Mouse (Mus musculus) spleen, postnatal 36 days (tissue): Measurements from ENCODE around the gene Klhl31.
A peak's percentile ranks its signal among the peaks of the same experiment; 100 is the strongest.

ENCODE experiments used
- DNase-seq, 2 experiments: peaks; one replicate each; pipeline ENCODE4 v3.0.0; 2022; ENCODE audit warnings: low spot score in 2 of 2, mixed read lengths in 1 of 2

Klhl31 gene

DNA sequence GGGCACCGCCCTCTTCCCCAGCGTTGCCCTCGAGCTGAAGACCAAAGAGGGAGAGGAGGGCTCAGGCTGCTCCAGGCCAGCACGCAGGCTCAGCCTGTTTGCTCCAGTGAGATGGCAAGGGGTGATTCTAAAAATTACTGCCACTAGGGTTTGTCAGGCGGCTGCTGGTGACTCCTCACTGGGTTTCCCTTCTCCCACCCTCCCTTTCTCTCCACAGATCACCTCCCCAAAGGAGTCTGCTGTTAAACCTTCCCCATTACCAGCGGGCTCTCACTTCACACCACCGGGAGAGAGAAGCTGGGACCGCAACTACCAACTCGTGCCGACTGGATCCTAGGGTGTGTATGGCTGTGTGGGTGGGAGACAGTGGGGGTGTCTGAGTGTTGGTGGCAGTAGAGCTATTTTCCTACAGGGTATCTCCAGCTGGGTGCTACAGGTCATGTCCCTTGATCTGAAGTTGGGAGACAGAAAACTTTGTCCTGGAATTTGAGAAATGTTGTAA lies at the start of gene Klhl31:
TSS of gene Klhl31 (plus strand) at position 51 of the 502 bp plus-strand sequence.
- no peak for DNase-seq

DNA sequence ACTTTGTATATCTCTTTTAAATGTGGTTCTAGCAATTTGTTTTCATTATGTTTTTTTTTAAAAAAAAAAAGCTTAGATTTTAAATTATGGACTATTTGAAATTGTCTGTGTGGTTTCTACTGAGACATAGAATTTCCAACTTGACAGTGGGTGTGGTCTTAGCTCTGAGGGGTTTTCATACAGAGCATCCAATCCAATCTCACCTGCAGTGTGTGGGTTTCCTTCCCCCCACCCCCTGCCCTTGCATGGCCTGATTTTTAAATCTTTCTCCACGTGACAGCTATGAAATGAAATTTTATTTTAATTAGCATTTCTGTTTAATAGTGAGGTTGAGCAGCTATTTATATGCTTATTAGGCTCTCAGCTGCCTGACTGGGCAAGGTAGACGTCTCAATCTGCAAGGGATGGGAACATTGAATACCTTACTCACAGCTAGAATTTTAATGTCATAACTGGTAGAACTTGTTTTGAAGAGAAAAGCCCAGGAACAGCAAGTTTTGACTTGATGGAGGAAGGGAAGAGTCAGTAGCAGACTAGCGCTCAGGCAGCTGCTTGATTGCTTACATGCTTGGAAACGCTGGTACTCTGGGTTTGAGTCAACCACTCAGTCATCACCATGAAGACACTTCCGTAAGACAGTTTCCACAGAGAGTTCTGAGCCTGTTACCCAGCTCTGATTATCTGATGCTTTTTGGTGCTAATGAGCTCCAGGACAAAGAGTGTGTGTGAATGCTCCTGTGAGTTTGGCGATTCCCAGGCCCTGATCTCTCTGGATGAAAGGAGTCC lies 49.3 kb upstream of the Klhl31 start:
- no peak for DNase-seq

DNA sequence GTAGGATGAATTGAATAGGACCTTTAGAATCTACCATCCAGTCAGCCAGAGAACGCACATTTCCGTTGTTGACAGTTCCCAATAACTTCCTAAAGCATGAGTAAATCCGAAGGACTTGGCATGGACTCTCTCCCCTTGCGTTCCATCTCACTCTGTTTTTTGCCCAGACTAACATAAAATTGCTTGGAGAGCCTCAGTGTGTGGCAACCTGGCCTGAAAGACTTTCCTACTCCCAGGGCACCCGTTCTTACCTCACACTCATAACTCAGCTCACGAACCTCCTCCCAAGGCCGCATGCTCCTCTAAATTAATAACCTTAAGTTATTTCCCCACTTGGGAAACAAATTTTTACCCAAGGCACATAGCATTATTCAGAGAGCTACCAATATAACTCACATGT lies 48.7 kb upstream of the Klhl31 start:
- no peak for DNase-seq

DNA sequence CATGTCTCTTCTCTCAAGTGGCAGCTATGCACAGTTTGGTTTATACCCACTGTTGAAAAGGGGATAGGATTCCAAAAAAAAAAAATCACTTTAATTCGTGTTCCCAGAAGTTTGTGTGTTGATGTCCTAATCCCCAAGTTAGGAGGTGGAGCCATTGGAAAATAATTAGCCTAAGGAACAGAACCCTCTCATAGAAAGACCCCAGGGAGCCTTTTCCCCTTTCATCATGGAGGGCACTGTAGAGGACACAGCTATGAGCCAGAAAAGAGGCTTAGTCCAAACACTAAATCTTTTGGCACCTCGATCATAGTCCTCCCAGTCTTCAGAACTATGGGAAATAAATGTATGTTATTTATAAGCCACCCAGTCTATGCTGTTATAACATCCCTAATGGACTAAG lies 46.8 kb upstream of the Klhl31 start:
- DNase-seq, result no peak

DNA sequence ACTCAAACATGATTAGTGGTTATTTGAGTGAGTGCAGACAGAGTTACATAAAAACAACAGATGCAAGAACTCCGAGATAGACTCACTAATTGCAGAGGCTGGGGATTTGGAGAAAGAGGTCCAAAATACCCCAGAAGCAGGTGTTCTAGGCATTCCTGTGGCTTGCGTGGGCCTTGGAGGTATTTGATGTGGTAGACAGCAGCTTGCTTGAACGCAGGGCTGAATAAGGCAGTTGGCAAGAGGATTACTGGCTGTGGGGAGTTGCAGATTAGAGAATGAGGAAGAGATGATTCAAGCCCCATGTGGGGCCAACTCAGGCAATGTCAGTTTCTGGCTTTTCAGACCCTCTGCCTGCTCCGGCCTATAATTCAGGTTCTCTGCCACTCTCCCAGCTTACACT lies 43.9 kb upstream of the Klhl31 start:
- DNase-seq, result no peak

DNA sequence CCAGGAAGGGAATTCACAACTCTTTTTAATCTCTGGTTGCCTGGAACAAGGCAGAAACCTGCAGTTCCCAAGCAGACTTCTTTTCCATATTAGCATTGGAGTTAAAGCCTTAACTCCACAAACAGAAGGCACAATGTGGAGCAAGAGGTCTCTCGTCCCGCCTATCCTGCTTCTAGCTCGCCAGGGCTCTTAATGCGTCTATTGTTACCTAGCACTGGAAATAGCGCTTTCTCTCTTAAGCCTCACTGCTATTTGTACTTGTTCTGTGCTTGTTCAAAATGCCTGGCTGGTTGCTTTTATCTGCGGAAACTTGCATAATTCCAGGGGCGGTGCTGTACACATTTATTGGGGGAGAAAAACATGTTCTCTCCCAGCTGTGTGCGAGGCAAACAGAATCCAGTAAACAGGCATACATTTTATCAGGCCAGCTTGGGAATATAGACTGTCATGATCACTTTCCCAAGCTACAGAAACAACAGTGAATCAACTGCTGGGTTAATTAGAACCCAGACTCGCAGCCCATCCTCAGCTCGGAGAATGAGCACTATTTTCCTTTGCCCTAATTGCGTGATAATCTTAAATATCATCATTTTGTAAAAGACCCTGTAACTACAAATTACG lies 41.2 kb upstream of the Klhl31 start:
- no peak for DNase-seq

DNA sequence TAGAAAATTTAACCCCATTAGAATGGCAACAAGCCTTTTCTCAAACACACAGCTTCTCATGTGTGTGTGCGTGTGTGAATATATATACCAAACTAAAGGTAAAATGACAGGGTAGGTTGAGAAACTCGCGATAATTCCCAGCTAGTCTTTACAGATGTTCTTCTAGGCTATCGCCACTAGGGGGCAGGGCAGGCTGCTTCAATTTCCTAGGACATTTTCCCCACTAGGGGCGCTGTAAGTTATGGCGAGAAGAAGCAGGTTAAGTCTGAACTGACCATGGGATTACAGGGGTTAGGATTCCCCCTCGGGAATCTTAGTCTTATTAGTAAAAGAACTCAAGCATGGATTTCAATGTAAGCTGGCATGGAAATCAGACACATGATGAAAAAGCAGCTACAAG lies 39.9 kb upstream of the Klhl31 start:
- DNase-seq, result peak; percentile 43 to 63

DNA sequence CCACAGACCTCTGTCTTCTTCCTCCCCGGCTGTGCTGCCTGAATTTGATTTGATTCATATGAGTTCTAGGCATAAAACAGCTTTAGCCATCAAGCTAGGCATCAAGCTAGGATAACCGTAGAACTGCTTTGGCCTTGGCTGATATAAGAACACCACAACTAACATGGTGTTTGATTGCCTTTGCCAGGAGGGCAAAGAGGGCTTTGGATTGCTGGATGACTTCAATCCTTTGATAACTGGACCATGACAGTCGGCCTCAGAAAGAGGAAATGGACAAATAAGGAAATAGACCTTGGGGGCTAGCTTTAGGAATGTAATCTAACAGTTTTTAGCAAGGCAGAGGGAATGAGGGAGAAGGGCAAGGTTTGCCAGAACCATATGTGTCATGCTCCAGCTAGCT lies 37.7 kb upstream of the Klhl31 start:
- no peak for DNase-seq

DNA sequence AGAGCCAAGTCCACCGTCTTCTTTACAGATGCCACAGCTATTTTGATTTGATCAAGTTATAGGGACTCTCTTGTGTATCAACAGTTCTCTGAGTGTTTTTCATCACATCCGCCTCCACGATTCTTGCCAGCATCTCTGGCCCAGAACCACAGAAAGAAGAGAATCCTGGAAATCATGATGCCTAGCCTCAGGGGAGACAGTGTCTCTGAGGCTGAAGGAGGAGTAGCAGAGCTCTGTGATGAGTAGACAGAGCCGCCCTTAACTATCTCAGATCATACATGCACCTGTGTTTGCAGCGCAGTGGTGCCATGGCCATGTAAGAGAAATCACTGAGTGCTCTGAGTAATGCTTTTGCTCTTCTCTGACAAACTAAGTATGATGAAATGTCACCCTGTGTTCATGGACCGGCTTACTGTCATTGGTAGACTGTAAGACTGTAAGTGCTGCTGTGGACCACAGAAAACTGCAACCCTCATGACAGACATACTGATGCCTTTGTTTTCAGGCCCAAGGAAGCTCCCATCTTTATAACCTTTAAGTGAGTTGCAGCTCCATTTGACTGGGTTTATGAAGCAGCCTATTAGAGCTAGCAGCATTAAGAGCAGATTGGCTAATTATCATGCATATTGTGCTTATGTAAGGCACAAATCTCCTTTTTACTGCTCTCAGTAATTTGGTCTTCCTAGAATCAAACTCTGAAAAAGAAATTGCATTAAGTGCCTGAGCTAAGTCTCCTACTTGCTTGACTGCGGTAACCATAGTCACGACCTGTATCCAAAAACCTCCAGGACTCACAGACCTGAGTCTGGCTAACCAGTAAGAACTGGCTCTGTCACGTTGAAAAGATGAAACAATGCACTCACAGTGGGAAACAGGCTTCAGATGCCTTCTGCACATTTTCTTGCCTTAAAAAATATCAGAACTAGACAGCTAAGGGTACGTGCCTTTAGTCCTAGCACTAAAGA lies 33.7 kb upstream of the Klhl31 start:
- no peak for DNase-seq

DNA sequence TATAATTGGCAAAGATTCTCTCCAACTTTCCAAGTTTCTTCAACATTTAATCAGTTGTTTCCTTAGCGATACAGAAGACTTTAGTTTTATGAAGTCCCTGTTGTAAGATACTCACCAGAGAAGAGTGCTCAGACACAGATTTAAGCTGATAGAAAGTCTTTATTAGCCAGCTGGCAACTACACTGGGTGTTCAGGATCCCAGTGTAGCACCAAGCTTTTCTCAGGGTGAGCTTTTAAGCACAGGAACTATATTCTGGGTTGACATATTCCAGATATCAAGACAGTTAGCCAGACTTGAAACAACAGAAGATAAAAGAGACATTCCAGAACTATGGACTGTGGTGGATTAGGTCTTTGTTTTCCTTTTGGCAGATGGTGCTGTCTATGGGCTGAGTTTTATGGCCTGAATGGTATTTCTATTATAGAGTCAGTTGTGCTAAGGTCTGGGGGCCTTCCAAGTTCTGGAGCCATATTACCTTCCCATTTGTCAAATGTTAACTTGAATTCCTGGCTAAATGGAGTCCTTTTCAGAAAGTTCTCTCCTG lies 32.3 kb upstream of the Klhl31 start:
- DNase-seq, result no peak

DNA sequence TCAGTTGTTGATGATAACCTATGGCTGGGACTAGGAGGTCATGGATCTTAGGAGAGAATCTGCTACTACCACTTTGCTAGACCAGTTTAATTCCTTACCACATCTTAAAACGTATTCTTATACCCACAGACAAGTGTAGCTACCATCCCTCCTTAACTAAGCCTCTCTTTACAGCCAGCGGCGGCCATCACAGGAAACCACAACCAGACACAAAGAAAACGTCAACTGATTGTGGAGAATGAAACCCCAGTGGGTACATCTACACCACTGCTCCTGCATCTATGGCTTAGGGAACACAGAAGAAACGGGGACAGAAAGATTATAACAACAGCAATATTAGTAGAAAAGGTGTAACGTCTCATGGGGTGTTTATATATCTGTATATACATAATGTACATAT lies 29.0 kb upstream of the Klhl31 start:
- no peak for DNase-seq

DNA sequence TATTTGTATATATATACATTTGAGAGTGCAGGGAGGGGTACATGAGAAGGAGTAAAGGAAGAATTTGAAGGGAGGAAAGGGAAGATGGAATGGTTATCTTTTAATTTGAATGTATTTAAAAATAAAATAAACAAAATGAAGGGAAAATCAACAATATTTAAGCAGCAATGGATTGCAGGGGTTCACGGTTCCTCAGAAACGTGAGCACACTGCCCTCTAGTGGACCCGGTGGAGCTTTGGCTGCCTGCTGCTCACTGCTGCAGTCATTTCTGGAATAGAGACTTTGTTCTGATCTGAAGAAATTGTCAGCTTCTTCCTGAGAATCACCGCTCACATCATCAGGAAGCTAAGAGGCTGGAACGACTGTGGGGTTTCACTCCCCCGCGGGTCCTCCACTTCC lies 28.5 kb upstream of the Klhl31 start:
- DNase-seq, result no peak

DNA sequence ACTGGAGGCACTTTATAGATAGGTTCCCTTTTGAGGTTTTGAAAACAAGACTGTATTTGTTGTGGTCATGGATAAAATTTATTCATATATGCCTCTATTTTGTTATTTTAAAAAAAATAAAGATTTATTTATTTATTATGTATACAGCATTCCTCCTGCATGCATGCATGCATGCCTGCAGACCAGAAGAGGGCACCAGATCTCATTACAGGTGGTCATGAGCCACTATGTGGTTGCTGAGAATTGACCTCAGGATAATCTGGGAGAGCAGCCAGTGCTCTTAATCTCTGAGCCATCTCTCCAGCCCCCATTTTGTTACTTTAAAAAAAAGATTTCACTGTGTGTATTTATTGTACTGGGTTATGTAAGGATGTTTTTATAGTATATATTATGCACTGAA lies 25.5 kb upstream of the Klhl31 start:
- no peak for DNase-seq

DNA sequence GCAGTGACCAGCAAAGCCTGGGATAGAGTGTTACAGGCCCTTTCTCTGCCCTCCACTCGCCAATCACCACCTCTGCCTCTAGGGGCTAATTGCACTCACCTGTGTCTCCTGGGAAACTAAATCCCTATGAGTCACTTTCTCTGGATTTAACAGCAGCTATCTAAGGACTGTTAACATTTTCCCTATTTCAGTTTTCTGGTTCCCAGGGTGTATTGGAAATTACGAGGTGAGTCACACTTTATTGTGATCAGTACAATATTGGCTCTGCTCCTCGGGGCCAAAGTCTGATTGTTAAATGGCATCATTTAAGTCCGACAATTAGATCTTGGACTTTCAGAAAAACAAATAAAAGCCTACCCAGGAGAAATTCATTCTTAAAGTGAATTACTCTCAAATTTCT lies 24.0 kb upstream of the Klhl31 start:
- DNase-seq, result no peak

DNA sequence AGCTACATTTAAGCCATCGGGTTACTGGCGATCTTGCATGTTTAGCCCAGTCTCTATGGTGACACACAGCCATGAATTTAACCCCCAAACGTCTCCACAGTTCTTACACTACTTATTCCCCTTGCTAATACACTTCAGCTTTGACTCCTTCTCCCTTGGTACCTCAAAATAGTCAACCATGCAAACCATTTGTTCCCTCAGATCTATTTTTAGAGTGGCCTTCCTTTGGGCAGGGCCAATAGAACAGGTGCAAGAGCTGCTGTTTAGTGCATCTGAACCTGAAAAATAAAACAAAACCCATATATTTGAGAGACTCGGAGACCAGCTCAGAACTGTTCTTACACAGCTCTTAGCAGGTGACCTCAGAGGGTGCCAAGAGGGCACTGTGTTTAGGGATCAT lies 20.4 kb upstream of the Klhl31 start:
- no peak for DNase-seq

DNA sequence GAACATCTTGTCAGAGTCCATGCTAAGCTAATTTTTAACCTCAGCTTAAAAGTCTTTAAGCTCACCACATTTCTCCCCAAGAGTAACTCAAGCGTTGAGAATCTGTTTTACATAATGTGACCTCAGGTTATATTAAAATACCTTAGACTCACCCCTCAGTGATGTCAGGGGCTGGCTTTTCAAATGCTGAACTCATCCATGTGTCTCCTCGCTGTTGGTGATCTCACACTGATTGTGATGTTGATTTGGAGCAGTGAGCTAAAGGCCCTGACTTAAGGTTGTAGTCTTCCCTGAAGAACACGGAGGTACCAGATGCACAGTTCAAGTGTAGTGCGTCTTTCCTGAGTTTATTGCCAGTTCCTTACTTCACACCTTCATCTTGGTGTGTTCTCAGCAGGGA lies 19.5 kb upstream of the Klhl31 start:
- no peak for DNase-seq

DNA sequence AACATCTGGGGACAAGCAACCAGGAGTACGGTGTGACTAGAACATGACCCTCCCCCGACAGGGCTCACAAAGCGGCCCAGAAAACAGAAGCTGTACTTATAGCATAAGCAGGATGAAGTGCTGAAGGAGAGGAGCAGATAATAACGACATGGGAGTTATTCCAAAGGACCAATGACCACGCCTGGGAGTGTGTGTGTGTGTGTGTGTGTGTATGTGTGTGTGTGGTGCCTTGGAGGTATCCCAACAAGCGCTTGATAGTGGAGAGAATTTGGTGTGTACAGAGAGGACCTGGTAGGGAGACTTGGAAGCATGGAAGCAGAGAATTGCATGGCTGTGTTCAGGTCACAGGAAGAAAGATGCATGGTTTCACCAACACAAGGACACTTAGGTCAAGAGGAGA lies 18.5 kb upstream of the Klhl31 start:
- no peak for DNase-seq

DNA sequence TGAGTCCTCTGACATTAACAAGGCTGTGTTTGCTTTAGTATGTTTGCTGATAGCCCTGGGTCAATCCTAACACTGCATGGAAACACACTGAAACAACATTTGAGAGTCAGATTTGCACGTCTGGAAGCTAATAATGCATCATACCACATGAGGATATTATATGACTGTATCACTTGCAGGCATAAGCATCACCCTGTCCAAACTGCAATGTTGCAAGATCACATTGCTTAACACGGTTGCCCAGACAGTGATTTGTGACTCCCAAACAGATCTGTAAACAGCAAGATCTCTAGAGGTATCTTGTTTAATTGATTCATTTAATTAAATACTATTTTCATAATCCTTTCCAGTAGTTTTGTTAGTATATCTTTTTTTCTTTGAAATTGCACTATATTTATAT lies 17.9 kb upstream of the Klhl31 start:
- DNase-seq, result no peak

DNA sequence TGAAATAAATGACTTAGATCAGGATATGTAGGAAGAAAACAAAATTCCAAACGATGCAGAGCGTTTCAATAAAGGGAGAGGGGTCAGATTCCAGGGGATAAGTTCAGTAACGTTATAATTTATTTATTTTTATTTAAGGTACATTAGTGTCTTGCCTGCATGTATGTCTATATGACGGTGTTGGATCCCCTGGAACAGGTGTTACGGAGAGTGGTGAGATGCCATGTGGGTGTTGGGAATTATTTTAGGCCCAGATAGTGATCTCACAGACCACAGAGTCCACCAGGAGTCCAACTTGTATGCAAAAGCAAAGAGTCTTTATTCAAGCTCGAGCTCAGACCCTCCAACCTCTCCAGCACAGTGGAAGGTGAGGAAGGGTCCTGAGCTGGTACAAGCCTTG lies 16.2 kb upstream of the Klhl31 start:
- no peak for DNase-seq

DNA sequence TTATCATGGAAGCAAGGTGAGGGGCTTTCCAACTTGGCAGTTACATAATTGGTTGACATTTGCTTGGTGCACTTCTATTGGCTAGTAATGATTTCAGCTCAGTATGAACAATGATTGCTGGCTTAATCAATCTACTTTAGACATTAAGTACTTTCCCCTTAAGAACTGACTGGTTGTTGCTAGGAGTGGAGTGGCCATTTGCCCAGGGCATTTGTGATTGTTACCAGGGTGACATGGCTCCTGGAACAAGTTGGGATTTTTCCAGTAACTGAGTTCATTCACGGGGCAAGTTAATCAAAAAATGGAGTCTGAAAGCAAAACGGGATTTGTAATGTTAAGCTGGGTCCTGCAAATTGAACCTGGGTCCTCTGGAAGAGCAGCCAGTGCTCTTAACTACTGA lies 15.8 kb upstream of the Klhl31 start:
- no peak for DNase-seq

DNA sequence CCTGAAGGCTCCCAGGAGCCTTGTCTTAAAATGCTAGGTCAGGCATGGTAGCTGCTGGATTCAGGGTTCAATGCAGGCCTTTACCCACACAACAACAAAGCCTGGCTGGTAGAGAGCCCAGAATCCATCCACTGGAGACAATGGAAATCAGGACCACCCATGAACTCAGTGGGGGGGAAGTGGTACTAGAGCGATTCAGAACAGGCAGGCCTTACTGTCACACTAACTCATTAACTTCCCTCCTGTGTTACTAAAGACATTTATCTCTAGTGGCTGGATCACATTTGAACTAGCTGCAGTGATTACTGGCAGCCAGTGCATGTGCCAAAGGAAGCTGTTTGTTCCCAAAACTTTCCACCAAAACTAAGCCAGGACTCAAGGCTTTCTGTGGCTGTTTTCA lies 13.4 kb upstream of the Klhl31 start:
- no peak for DNase-seq
